Mouse (Mus musculus) MEL (cell line): ENCODE measurements around the gene Hmbs.

Source experiments
- BHLHE40 ChIP-seq: IDR thresholded peaks from 2 replicates; pipeline ENCODE4 v1.6.1; 2012; ENCODE audit warnings: low read depth, mild to moderate bottlenecking, inconsistent platforms, low read length, improper control_type of control experiment, borderline replicate concordance
- CHD2 ChIP-seq: IDR thresholded peaks from 2 replicates; pipeline ENCODE4 v1.6.1; 2011; ENCODE audit warnings: low read length, improper control_type of control experiment
- CTCF ChIP-seq, 3 experiments: IDR thresholded peaks in 2 of 3; conservative IDR thresholded peaks in 1 of 3; 2 replicates each; pipeline ENCODE4 v1.5.1; 2011 to 2012; ENCODE audit warnings: low read length in 3 of 3, low read depth in 2 of 3, mild to moderate bottlenecking in 2 of 3, improper control_type of control experiment in 1 of 3, inconsistent platforms in 1 of 3, mixed read lengths in 1 of 3, moderate library complexity in 1 of 3; ENCODE audit not compliant: control insufficient read depth in 1 of 3, insufficient read depth in 1 of 3, poor library complexity in 1 of 3, severe bottlenecking in 1 of 3
- EP300 ChIP-seq, 2 experiments: IDR thresholded peaks; 2 replicates each; pipeline ENCODE4 v1.6.1; 2011; ENCODE audit warnings: improper control_type of control experiment in 2 of 2, low read length in 2 of 2, low read depth in 1 of 2, mild to moderate bottlenecking in 1 of 2
- GATA1 ChIP-seq: IDR thresholded peaks from 2 replicates; pipeline ENCODE4 v1.6.1; 2011; ENCODE audit warnings: low read depth, low read length, improper control_type of control experiment
- MAFK ChIP-seq: IDR thresholded peaks from 2 replicates; pipeline ENCODE4 v1.6.1; 2011; ENCODE audit warnings: low read depth, mild to moderate bottlenecking, low read length, improper control_type of control experiment, borderline replicate concordance
- MXI1 ChIP-seq: IDR thresholded peaks from 2 replicates; pipeline ENCODE4 v1.6.1; 2011; ENCODE audit warnings: mild to moderate bottlenecking, low read depth, low read length, improper control_type of control experiment
- POLR2A ChIP-seq, 2 experiments: IDR thresholded peaks; 2 replicates each; pipeline ENCODE4 v1.6.1; 2011 to 2012; ENCODE audit warnings: low read length in 2 of 2, mild to moderate bottlenecking in 2 of 2, control low read depth in 1 of 2, improper control_type of control experiment in 1 of 2, low read depth in 1 of 2, moderate library complexity in 1 of 2; ENCODE audit not compliant: control insufficient read depth in 1 of 2, insufficient read depth in 1 of 2, poor library complexity in 1 of 2
- SIN3A ChIP-seq: IDR thresholded peaks from 2 replicates; pipeline ENCODE4 v1.6.1; 2012; ENCODE audit warnings: low read length, improper control_type of control experiment, inconsistent platforms
- TAL1 ChIP-seq: IDR thresholded peaks from 2 replicates; pipeline ENCODE4 v1.6.1; 2012; ENCODE audit warnings: mild to moderate bottlenecking, inconsistent platforms, low read length, moderate library complexity, mixed read lengths
- UBTF ChIP-seq: IDR thresholded peaks from 2 replicates; pipeline ENCODE4 v1.6.1; 2012; ENCODE audit warnings: low read depth, mild to moderate bottlenecking, inconsistent platforms, low read length, improper control_type of control experiment, moderate library complexity, borderline replicate concordance; ENCODE audit not compliant: insufficient read depth
- ZNF384 ChIP-seq: IDR thresholded peaks from 2 replicates; pipeline ENCODE4 v1.6.1; 2012; ENCODE audit warnings: low read depth, mild to moderate bottlenecking, inconsistent platforms, low read length, improper control_type of control experiment

- TF ChIP-seq CTCF (IDR thresholded peaks at IDR 0.05 in 2 of 3, conservative IDR thresholded peaks at IDR 0.05 in 1 of 3; ENCODE audit: control insufficient read depth in 1 of 3, insufficient read depth in 1 of 3, low read depth in 2 of 3, low read length in 3 of 3, poor library complexity in 1 of 3, severe bottlenecking in 1 of 3) (no peak), BHLHE40 (no peak), POLR2A (IDR thresholded peaks at IDR 0.05; ENCODE audit: control insufficient read depth in 1 of 2, insufficient read depth in 1 of 2, low read depth in 1 of 2, low read length in 2 of 2, poor library complexity in 1 of 2) (no peak), GATA1 (no peak), UBTF (no peak; the same call in 1 of the 2 replicates), CHD2 (no peak), MAFK (no peak), SIN3A (peak; percentile 42; the same call in 1 of the 2 replicates), ZNF384 (no peak), TAL1 (no peak), EP300 (IDR thresholded peaks at IDR 0.05; ENCODE audit: low read depth in 1 of 2, low read length in 2 of 2) (no peak), MXI1 (peak; percentile 10; the same call in 1 of the 2 replicates)
These were observed 24.7 kb downstream of the Hmbs start for GRCm38 (mm10) chr9:44319105-44319886.
